Mouse (Mus musculus) MEL-GATA-1-ER (cell line): ENCODE results near the gene Tdp2.
"Not testable (repeated sequence)": the region's sequence is repeated elsewhere in the genome, so short reads cannot be mapped to it uniquely, and the experiment has no call there.

Experiments used
- DNase-seq: peaks from one replicate; pipeline ENCODE4 v3.0.0-alpha.2; 2012; ENCODE audit warnings: low read depth; ENCODE audit errors: extremely low read depth

Gene Tdp2

DNA sequence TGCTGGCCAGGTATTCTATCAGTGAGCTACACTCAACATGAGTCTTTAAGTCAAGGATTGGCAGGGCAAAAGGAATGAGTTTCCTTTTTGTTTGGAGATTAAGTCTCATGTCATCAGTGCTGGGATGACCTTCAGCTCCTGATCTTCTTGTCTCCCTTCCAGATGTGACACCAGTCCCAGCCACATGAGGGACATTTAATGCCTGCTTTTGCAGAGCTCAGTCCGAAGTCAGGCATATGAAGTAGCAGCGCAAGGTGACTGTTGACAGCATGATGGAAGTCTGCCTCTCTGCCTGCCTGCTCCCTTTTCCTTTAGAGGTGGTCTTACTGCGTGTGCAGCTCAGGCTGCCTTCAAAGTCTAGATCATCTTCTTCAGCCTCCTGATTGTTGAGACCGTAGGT lies 6.8 kb upstream of the Tdp2 start:
- DNase-seq, result no peak

DNA sequence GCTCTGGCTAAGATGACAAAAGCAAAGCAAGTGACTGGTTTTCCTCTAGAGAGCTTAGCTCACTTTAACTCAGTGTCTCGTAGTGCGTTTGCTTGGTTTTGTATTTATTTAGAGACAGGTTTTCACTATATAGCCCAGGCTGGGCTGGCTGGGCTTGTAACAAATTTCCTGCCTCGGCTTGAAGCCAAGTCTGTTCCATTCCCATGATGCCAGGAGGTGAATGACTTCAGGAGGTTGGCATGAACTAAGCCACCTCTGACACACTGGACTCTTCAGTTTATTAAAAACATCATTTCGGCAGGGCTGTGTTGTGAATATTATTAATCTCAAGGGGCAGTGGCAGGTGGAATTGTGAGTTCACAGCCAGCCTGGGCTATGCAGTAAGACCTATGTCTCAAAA lies 5.9 kb upstream of the Tdp2 start:
- DNase-seq, result no peak

DNA sequence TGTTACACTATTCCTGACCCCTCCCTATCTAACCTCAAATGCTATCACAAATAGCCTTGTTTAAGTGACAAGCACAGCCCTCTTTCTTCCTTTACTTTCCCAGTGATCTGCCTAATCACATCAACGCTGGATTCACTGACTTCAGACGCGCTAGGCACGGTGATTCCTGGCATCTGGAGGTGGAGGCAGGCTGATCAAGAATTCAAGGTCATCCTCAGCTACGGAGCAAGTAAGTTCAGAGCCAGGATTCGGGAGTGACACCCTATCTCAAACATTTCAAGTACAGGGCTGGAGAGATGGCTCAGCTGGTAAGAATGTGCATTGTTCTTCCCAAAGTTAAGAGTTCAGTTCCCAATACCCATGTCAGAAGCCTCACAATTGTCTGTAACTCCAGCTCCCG lies 5.4 kb upstream of the Tdp2 start:
- DNase-seq, result no peak

DNA sequence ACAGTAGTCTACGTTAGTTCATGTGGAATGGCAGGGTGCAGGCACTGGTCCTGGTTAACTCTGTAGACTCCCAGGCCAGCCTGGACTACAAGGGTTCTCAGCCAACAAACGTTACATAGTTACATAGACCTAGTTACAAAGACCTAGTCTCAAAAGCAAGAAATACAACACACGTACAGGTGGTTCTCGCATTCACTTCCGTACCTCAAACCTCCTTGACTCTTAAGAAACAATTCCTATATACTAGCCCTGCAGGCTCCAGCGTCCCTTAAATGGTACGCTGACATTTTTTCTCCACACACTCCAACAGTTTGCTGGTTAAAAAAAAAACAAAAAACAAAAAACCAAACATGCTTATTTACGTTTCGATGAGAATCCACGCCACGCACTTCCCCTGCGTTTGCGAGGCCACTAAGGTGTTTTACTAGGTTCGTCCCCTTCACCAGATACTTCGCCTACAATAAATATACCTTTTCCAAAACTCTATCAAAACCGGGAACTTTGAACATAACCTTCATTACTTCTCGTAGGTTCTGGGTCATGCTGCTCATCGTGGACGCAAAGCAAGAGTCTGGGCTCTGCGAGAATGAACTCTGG lies 625 bp upstream of the Tdp2 start:
- peak; percentile 32 for DNase-seq

DNA sequence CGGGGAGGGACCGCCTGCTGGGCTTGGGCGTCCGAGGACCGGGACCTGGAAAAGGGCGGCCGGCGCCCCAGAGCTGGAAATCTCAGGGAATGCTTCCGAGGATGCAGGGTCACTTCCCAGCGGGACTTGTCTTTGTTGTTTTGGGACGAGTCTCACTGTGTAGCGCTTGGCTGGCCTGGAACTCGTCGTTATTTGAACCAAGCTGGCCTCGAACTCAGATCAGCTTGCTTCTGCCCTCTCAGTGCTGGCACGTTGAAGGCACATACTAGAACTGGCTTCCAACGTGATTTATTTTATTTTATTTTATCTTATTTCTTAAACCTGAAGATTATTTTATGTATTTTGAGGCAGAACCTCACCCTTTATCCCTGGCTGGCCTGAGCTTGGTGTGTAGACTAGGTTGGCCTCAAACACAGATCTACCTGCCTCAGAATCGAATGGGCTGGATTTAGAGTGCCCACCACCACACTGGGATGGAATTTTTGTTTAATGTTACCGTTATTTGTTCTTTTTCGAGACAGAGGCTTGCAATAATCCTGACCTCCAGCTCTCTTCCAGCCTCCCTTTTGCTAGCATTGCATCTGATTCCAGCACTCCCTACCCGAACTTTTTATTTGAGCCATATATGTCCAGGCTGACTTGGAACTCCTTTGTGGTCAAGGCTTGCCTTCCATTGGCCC lies 792 bp downstream of the Tdp2 start:
- no peak for DNase-seq

DNA sequence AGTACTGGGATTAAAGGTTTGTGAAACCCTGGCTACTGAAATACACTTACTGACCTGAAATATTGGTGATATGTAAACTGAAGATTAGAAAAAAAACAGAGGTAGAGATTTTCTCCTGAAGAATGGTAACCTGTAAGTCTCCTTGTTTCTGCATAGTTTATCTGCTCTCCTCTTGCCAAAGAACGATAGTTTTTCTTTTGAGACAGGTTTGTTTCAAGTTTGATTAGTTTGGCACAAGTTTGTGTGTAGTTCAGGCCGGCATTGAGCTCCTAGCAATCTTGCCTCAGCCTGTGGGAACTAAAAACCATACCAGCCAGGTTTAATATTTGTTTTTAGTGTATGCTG lies 1.3 kb downstream of the Tdp2 start:
- DNase-seq, result no peak

DNA sequence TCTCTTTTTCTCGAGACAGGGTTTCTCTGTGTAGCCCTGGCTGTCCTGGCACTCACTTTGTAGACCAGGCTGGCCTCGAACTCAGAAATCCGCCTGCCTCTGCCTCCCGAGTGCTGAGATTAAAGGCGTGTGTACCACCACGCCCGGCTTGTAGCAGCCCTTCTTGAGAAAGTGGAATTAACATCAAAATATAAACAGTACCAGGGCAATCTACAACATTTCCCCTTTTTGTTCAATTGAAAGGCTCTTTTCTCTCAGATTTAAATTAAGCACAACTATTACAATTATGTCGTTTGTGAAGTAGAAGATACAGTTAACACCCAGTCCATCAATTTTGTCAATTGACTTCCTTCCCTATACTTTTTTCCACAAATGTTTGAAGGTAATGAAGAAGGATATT lies 6.3 kb downstream of the Tdp2 start:
- DNase-seq, result not testable (repeated sequence)

DNA sequence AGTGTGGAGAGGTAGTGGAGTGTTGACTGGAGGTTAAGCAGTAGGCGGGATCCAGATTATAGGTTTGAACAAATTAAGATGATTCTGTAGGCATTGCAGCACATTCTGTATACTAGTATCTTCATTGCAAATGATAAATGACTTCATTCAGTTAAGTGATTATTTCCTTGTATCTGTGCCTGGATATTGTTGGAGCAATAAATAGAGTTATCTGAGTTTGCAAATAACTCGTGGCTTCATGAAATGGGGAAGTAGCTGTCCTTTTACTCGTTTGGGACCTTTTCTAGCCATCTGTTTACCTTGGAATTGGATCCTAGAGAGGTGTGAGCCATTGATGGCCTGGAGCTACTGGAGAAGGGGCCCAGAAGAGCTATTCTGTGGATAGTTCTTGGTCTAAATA lies 8.4 kb downstream of the Tdp2 start:
- DNase-seq, result no peak

DNA sequence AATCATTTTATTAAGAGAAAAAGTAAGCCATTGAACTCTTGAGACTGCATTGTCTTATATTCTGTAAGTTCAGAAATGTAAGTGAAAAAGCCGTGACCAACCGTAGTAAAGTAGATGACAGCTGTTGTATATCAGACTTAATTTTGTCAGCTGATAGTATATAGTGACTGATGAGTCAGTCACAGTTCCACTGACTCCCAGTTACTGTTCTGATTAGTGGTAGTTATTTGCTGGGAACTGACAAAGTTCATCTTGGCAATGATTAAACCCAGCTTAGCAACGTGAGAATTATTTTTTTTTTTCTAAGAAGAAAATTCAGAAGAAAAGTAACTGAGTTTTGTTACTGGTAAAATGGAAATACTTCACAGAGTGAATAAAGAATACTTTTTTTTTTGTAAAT lies 10.2 kb downstream of the Tdp2 start:
- DNase-seq, result no peak

DNA sequence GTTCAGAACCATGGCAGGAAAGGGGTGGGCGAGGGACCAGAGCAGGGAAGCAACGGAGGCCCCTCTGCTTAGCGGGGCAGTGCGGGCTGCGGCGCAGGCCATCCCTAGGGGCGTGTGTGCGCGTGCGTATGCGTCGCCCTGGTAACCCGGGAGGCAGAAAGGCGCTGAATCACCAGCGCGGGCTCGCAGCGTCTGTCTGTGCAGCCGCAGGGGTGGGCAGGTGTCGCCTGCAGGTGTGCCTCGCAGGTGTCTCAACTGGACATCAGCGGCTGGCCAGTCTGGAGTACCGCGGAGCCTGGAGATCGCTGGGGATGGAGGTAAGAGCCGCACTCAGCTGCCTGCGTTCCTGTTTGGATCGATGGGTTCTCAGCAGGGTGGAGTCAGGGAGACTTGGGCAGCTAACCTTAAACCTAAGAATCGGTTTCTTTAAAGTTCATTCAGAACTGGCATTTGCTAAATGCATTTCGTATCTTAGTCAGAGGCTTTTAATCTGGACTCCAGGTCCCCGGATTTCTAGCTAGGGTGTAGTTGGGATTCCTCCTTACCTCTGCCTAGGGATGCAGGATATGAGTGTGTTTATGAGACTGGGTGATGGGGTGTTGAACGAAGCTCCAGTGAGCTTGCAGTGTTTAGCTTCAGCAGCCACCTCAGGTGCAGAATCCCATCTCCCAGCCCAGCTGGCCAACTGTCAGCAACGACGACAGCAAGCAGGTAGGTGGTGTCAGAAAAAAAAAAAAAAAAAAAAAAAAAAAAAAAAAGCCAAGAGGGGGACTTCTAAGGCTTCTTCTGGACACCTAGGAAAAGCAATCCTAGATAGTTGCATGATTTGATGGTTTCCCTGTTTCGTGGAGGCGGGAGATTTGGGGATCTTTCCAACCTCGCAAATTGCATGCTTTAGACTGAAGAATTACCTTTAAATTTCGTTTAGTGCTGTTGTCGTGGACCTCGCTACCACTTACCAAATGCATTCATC lies 13.8 kb downstream of the Tdp2 start, which contains the start of gene D130043K22Rik:
D130043K22Rik (plus strand) TSS at position 153 of the 973 bp plus-strand sequence.
- DNase-seq, result no peak

DNA sequence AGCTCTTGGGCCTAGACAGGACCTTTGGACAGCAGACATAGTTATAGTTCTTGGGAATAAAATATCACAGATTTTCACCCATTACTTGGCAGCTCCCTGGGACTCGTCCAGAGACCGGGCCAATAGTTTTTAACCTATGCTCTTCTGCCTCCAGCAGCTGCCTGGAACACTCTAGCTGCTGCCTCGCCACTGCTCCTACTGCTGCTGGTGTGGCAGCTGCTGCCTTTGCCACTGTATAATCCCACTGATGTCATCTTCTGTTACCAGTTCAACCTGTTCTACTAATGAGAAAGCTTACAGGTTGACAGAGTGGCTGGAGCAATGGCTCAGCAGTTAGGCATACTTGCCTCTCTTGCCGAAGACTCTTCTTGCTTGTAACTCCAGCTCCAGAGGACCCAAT lies 17.8 kb downstream of the Tdp2 start:
- no peak for DNase-seq

DNA sequence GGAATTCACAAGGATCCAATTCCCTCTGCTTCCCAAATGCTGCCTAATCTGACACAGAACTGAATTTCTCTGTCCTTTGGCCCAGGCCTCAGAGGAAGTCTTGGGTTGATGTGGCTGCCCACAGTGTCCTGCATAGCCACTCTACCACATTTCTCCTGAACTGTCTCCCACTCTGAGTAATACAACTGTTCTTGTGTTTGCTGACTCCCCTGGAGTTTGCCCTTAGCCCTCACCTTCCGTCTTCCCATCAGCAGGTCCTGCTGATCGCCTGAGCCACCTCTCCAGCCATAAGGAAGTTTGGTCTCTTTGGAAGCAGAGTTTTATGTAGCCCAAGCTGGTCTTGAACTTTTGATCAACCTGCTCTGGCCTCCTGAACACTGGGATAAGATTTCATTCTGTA lies 20.5 kb downstream of the Tdp2 start:
- DNase-seq, result no peak

DNA sequence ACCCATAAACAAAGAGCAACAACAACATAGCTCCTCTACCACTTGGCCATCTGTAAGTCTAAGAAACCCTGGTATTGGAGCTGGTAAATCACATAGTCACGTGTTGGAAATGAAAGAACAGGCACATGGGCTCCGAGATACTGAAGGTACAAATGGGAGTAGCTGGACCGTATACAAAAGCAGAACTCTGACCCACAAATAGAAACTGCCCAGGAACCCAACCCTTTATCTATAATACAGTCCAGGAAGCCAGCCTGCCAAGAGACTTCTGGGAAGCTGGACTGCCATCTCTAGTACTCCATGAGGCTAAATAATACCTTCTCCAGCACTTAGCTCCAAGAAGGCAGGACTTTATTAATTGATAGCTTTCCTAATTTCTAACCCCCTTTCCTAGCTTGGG lies 21.1 kb downstream of the Tdp2 start:
- DNase-seq, result no peak

DNA sequence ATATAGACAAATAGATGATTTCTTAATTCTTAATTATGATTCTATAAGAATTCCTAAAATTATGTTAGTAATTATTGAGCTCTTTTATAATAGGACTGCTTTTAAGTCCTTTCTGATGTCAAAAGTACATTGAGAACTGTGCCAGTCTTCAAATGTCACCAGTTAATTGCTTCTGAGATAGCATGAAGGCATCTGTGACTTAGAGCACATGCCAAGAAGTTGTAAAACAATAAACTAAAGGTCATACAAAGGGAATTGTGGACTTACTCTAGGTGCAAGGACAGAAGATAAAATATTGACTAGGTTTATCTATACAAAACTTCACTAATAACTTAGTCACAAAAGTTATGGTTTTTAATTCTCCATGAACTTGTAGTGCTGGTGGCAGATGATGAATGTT lies 27.6 kb downstream of the Tdp2 start:
- DNase-seq, result no peak

DNA sequence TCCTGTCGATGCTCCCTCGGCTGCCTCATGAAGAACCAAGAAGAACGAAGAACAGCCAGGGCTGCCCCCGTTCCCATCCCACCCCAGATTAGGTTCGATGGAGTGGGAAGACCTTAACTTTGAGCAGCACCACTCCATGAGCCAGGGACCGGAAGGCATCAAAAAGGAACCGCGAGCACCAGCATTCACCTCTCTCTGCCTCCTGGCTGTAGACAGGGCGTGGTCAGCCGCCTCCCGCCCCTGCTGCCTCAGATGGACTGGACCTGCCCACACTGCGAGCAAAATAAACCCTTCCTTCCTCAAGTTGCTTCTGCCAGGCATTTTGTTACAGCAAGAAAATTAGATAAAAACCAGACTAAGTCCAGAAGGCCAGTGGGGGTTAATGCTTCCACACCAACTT lies 29.6 kb downstream of the Tdp2 start:
- no peak for DNase-seq

DNA sequence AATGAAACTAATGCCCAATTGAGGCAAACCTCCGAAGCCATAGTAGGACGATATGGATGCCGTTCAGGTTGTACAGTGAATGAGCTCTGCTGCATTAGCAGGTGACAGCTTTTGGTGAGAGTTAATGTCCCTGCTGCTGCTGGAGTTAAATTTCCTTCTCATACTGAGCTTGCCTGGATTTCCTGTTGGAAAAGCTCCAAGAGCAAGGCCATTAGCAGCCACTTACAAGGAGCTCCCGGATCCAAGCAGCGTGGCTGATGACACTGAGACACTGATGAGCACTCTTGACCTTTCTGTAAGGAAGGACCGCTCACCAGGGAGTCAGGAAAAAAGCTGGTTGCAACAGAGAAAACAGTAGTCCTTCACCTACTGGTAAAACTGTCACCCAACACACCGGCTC lies 30.5 kb downstream of the Tdp2 start:
- DNase-seq, result no peak

DNA sequence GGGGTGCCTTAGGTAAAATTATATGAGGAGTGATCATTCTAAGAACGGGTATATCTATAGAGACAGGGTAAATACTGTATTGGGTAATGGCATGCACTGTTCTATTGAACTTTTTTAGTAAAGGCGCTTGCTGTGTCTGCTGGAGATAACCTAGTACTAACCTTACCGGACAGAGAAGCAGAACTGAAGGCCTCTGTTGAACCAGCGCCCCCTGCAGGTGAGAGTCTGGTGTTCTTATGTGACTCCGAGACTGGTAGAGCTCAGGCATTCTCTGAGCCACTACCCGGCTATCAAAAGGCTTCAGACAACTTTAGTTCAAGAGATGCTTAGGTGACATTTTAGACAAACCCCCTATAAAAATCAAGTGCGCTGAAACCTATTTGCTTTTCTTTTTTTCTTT lies 31.0 kb downstream of the Tdp2 start:
- DNase-seq, result peak; percentile 36

DNA sequence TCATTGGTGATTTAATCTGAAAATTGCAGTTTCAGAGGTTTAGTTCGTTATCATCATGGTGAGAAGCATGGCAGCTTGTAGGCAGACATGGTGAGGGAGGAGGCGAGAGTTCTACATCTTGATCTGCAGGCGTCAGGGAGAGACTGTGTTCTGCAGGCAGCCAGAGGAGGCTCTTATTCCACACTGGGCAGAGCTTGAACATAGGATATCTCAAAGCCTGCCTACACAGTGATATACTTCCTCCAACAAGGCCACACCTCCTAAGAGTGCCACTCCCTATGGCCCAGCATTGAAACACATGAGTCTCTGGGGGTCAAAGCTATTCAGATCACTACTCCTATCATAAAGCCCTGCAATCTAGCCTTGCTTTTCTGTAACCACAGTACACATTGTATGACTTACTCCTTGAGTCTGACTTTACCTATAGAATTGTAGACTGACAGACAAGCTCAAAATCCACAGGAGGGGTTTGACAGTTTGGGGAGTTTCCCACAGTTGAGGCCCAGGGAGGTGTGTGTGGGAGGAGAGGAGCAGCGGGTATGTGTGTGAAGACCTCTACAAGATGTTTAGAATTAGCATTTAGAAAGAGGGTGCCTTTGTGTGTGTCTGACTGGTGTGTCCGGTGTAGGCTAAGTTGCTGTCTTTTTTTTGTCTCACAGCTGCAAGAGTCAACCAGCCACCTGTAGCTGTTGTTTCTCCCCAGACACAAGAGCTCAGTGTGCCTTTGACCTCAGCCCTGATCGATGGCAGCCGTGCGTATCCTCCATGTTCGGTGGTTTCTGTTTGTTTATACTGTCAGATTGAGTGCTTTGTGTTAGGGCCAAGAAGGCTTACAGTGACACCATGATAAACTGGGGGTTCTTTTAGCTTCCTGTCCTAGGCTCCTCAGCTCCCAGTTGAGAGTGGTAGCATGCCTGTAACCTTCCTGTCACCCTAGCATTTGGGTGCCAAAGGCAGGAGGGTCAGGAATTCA lies 35.2 kb downstream of the Tdp2 start:
- no peak for DNase-seq

DNA sequence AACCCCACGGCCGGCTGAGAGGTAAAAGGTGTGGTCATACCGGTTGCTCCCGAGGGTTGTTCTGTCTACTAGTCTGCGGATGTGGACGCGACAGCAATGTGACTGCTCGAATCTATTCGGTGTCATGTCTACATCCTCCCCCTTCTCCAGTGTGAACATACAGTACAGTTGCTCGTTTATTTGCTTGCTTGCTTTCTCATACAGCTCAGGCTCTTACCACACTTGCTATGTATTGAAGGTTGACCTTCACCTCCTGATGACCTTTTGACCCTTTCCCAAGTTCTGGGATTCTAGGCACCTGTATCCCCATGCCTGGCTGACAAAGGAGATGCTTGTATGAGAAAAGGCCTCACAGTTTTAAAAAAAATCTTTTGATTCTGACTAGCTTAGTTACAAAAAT lies 36.3 kb downstream of the Tdp2 start:
- DNase-seq, result no peak

DNA sequence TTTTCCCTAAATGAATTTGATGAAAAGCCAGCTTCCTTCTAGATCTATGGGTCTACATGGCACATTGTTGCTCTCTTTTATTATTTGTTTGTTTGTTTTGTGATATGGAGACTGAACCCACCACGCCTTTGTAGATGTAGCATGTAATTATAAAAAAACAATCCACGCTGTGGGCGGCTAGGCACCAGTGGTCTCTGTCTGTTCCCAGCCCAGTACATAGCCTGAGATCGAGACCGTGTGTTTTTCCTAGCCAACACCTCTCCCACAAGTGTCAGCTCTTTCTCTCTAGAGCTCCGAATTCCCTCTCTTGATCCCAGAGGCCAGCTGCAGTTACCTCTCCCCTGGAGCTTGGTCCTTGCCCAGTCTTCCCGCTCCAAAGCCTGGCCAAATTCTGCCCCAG lies 36.8 kb downstream of the Tdp2 start:
- DNase-seq, result no peak

DNA sequence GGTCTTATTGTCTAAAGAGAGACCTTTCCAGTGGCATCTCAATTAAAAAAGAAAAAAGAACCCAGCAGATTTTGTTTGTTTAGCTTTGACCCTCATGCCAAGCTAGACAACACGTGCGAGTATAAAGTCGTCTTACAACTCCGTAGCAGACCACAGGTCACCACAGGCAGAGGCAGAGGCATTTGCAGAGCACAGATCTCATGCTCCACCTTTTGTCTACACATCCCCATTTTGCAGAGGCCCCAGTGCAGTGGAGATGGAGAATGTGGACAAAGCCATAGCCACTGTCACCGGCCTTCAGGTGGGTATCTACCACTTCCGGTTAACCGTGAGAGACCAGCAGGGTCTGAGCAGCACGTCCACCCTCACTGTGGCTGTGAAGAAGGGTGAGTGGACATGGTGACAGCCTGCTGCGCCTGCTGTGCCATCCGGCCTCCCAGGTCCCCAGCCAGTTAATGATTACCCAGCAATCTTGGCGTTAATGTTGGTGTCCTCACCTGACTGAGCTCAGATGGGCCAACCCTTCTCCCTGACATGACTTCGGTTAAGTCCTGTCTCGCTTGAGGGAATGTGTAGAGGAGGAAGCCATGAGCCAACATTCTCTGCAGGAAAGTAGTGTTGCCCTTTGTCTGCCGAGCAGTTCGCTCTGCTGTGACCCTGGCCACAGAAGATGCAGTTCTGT lies 48.0 kb downstream of the Tdp2 start:
- no peak for DNase-seq
